Mouse (Mus musculus) liver, adult (tissue): ENCODE data around the gene Adgrb2.

Experiments
- GATA4 ChIP-seq: IDR thresholded peaks from 2 replicates; pipeline ENCODE4 v1.6.1; 2014; ENCODE audit warnings: mild to moderate bottlenecking, low read length; ENCODE audit not compliant: insufficient replicate concordance

Gene Adgrb2

GRCm38 (mm10) chr4:130006533-130006932 lies 21.9 kb downstream of the Adgrb2 start:
- TF ChIP-seq GATA4, result no peak

DNA sequence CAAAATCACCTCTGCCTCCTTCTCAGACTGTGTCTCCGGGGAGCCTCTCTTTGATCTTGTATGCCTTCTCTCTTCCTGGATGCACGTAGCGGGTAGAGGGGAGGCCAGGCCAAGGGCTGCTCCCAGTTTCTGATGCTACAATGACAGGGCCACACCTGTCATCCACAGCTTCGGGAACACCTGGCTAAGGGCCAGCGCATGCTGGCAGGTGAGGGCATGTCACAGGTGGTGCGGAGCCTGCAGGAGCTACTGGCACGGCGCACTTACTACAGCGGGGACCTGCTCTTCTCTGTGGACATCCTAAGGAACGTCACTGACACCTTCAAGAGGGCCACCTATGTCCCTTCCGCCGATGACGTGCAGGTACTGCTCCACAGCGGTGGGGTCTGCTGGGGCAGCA lies 24.4 kb downstream of the Adgrb2 start:
- no peak for TF ChIP-seq GATA4

DNA sequence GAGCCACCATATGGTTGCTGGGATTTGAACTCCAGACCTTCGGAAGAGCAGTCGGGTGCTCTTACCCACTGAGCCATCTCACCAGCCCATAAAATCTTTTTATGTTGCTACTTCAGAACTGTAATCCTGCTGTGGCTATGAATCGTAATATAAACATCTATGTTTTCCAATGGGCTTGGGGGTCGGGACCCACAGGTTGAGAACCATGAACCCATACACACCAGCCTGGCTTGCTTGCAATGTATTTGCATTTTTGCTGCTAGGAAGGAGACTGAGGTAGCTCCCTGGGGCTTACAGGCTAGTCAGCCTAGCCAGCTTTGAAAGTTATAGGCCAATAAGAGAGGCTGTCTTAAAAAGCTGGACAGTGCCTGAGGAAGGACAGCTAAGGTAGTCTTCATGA lies 26.1 kb downstream of the Adgrb2 start:
- no peak for TF ChIP-seq GATA4

- no peak for TF ChIP-seq GATA4
Measured at GRCm38 (mm10) chr4:130012234-130012633, 27.6 kb downstream of the Adgrb2 start.

- TF ChIP-seq GATA4, result no peak
Measured at GRCm38 (mm10) chr4:130013111-130013510, 28.4 kb downstream of the Adgrb2 start.

DNA sequence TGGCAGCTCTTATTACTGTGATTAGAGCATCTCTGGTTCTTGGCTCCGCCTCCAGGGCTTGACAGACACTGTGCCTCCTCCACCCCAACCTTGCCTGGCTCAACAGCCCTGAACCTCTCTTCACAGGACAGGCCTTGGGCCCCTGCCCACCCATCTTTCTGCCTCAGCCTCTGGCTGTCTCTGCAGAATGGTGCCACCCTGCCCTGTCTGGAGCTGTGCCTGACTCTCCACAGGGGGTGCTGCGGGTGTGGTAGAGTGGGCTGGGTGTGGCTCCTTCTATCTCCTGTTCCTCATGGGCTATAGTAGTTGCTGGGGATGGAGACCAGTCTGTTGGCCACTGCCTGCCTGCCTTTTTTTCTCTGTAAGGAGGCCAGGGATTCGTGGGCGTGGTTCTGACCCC lies 31.3 kb downstream of the Adgrb2 start:
- TF ChIP-seq GATA4, result no peak

DNA sequence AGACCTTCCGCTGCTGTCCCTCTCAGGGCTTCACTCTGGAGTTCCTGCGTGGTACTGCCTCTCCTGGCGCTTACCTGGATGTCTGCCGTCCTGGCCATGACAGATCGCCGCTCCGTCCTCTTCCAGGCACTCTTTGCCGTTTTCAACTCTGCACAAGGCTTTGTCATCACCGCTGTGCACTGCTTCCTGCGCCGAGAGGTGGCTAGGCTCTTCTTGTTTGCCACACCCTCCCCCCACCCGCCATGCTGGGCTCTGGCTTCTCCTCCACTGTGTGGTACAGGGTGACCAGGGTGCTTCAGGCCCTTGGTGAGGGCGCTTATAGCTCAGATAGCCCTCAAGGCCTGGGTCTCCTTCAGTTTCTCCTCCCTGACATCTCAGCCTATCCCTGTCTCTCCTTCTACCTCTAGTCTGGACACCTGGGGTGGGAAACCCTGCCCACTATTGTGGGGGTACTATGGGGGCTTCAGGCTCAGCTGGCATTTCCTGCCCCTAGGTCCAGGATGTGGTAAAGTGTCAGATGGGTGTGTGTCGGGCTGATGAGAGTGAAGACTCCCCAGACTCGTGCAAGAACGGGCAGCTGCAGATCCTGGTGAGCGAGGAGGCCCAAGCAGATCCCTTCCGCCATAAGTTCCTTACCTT lies 32.5 kb downstream of the Adgrb2 start:
- TF ChIP-seq GATA4, result no peak

DNA sequence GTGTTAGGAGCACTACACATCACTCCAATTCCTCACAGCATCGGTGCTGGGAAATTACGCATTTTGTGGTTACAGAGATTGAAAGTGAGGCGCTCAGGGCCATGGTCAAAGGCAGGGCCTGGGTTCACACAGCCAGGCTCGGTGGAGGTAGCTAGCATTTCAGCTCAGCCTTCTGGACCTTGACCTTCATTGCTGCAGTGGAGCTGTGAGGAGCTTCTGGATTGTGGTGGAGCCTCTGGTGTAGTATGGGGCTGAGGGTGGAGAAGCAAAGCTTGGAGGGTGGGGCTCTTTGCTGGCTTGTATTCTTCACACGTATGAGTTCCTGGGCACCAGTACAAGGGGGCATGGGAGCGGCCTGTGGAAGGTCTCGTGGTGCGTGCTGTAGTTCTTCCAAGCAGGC lies 38.3 kb downstream of the Adgrb2 start:
- TF ChIP-seq GATA4, result no peak

- TF ChIP-seq GATA4, result no peak
Measured at GRCm38 (mm10) chr4:130023511-130024231, 39.0 kb downstream of the Adgrb2 start.

DNA sequence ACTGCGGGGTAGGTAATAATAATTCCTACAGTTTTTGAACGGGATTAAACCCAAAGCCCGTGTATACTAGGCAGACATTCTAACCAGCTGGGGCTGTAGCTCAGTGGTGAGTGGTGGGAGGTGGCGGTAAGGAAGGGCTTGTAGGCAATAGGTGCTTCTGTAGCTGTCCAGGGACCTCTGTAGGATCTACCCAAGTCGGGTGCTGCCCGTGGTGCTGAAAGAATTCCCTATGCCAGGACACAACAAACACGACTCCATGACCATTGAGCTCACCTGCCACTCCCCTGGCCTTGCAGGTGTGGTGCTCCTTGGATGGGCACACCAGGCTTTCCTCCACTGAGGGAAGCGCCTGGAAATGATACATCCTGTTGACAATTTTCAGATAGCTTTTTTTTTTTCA lies 40.9 kb downstream of the Adgrb2 start:
- TF ChIP-seq GATA4, result no peak

- TF ChIP-seq GATA4, result no peak
Measured at GRCm38 (mm10) chr4:130031146-130031545, 46.5 kb downstream of the Adgrb2 start.

DNA sequence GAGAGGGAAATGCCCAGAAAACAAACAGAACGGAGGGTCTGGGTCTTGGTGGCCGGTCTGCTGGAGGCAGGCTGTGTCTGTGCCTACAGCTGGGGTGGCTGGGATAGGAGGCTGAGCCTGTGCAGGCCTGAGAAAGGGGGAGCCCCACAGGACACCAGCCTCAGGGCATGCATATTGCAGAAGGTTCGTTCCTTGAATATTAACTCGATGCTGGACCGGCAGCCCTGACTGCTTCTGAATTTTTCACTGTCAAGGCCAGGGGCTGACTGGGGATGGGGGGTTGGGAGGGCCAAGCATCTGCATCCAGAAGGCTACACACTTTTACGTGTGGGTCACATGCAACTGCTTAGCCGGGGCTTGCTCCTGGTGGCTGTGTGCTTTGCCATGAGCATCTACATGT lies 48.8 kb downstream of the Adgrb2 start:
- no peak for TF ChIP-seq GATA4

- no peak for TF ChIP-seq GATA4
Measured at GRCm38 (mm10) chr4:130036112-130036511, 51.4 kb downstream of the Adgrb2 start.

DNA sequence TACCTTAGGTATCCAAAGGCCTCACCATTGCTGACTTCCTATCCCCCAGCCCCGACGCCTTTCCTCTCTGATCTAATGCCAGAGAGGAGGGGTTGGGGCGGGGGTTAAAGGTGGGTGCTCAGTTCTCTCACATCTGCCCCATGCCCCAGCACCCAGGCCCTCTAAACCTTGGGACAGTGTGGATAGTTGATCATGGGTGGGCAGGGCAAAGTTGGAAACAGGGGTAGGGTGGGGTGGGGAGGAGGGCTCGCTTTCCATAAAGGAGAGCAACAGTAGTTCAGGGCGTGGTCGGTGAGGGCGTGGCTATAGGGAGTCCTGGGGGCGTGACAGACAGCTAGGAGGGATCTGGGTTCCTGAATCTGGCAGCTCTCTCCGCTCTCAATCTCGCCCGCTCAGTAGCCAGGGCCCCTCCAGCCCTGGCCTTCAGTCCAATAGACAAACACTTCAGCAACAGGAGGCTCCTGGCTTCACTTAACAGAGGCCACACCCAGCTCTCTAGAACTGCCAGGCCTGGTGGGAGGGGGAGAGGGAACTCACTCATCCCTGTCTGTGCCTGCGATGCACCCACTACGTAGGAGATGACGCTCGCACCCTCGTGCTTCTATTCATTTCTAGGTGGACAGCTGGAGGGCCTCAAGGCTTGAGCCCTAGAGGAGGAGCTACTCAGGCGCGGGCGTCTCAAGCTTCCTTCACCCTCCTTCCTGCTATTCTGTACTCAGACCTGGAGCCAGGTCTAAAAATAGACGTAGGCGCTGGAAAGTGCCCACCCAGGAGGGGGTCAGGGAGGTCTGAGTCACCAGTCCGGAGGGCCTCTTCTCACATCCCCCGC lies 52.1 kb downstream of the Adgrb2 start:
- no peak for TF ChIP-seq GATA4

DNA sequence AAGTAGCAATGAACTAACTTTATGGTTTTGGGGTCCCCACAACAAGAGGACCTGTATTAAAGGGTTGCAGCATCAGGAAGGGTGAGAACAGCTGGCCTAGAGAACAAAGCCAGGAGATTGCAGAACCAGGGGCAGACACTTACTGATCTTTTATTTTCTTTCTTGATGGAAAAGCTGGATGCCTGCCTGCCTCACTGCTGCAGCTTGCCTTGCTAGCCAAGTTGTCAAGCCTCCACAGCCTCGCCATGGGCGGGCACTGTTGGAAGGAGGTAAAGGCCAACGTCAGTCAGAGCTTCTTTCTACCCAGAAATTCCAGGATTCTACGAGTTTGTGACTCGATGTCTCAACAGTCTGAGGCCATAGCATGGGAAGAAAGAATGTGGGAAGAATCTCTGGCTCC lies 54.7 kb downstream of the Adgrb2 start:
- TF ChIP-seq GATA4, result no peak

GRCm38 (mm10) chr4:130041076-130041475 lies 56.4 kb downstream of the Adgrb2 start:
- TF ChIP-seq GATA4, result no peak
